Mouse (Mus musculus) induced T-regulatory cell, adult 2 months (primary cell): ENCODE data around the gene Wls.

Source experiments
- DNase-seq: peaks from one replicate; pipeline ENCODE4 v3.0.0-alpha.2; 2012; ENCODE audit warnings: low read depth

Gene Wls

DNA sequence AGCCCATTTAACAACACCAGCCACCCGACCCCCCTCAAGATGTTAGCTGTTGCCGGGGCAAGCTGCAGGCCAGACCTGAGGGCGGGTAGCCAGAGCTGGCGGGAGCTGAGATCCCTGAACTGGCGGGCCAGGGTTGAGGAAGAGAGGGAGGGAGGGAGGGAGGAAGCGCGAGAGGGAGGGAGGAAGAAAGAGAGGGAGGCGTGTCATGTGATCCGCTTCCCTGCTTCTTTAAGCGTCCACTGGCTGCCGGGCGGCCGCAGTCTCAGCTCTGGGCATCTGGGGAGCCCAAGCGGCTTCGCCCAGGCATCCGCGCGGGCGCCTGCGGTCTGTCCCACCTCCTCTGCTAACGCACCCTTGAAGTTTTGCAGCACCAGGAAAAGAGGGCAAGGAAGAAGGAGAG, at the start of gene Wls:
Gene Wls, plus strand, starts transcription at position 192 of the 400 bp plus-strand sequence.
- peak; percentile 53 for DNase-seq

DNA sequence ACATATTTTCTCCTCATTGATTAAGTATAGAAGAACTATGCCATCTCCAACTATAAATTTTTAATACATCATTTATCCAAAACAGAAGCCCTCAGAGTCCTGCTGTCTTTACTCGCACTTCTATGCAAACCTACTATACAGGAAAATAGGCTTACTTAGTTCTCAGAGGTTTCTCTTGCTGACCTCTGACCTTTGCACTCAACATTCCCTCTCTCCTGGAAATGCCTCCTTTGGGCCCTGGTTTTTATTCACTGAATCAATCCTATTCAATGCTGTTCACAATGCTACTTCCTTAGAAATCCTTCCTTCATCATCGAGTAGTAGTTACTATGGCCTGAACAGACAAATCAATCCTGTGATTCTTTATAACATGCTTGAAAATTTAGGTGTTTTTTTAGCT, 49.7 kb upstream of the Wls start:
- no peak for DNase-seq

DNA sequence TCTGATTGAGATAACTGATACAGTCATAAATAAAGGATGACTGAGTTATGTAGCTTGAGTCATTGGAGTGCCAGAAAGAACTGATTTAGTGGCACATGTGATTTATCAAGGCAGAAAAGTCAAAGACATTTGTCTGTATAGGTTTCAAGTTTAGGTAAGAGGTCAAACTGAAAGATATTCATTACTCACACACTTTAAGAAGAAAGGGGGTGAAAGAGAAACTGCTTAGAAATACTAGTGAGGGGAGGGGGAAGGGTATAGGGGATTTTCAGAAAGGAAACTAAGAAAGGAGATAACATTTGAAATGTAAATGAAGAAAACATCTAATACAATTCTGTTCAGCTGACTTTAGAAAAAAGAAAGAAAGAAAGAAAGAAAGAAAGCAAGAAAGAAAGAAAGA, 7.9 kb upstream of the Wls start:
- peak; percentile 47 for DNase-seq

DNA sequence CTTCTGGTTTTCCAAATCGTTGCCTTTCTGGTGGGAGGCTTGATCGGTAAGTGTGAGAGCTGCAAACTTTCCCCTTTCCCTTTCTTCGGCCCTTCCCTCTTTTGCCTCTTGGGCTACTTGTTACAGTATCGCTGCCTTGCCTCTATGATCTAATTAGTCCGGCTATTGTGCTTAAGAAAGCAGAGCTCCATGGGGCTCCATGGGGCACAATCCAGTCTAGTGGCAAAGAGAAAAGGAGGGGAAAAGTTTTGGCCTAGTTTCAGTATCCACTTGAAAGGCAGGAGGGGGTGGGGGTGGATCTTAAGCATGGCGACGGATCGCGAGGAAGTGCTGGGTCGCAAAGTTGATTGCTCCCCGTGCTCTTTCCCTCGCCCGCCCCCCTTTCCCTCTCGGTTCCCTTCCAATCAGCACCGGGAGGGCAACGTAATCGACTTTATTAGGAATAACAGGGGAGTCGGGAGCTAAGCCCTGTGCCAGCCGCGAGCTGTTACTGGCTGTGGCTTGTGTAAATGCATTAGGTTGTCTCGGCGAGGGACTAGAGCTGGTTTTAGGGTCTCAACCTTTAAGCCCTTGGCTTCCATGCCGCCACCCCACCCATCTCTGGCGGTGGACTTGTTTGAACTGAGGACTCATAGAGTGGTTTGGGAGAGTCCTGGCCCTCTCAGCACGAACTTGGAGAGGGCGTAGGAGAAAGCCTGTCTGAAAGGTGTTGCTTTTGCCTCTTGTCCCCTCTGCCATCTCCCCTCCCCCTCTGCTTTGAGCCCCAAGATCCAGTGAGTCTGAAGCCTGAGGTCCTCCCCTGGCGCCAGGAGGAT, 737 bp downstream of the Wls start:
- peak; percentile 69 for DNase-seq

DNA sequence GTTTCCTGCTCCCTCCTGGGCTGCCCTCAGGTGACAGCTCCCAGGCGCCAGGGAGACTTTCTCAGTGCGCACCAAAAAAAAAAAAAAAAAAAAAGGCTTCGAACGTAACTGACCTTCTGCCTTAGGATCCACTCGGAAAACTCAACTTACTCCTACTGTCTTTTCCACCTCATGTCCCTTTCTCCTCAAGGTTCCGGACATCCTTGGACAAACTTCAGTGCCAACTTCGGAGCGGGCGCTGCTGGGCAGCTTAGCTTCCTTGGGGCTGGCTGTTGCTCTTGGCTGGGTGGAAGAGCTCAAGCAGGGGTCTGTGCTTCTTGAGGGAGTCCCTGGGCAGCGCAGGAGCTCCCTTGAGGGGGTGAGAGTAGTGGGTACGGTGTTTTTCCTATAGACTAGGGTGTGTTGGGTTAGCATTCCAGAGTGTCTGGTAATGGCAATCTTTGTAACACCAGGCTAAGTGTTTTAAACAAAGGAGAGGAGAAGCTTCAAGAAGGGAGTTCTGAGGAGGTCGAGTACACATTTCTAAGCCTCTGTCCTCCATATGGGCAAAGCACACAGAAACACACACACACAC, 1.4 kb downstream of the Wls start:
- peak; percentile 44 for DNase-seq

DNA sequence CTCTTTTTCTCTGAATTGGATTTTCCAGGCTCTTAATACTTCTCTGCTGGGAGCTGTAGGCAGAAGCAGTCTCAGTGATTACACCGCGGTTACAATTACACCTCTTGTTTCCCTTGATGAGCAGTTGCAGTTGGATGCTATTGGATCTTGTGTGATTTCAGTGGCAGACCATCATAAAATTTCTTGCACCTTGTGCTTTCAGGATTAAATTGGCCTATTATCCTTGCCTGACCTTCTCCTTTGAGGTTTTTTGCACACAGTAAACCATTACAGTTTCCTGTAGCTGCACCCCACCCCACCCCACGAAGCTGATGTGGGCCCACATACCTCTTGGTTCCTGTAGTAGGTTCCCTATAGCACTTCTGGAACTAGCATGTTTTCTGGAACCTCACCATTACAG, 2.0 kb downstream of the Wls start:
- peak; percentile 48 for DNase-seq

DNA sequence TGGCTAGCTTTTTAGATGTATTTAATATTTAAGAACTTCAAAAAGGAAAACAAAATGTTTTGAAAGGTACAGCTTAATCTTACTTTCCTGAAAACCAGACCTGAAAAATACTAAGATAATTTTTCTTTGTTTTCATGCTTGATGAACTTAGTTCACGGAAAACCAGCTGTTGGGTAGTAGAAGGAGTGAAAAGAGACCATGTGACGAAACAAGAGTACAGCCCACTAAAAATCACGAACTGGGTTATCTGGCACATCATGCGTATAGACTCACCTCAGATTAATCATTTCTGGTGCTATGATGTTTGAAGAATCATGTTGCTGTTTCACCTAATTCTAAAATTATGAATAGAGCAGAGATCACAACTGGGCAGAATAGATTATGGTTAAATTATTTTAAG, 3.7 kb downstream of the Wls start:
- DNase-seq: no peak

DNA sequence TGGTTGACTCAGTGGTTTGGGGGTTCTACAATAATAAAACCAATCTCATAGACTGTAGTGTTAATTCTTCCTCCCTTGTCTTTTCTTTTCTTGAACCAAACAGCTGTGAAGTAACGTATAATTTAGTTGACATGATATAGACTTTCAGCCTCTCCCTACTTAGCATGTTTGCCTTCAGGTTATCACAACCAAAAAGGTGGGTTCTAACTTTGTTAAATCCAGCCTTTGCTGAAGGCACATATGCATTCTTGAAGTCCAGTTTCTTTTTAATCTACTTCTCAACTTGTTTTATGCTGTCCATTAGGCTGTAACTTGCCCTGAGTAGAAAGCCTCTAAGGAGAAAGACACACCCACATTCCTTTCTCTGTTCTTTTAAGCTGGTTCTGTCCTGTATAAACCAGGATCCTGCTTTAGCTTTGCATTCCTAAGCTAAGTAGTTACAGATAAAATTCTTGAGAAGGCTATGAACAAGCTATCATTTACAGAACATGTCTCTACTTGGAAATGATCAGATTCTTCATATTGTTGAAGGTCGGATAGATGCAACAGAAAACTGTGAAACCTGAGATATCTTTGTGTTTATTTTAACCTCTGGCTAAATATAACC, 8.0 kb downstream of the Wls start:
- DNase-seq: no peak

DNA sequence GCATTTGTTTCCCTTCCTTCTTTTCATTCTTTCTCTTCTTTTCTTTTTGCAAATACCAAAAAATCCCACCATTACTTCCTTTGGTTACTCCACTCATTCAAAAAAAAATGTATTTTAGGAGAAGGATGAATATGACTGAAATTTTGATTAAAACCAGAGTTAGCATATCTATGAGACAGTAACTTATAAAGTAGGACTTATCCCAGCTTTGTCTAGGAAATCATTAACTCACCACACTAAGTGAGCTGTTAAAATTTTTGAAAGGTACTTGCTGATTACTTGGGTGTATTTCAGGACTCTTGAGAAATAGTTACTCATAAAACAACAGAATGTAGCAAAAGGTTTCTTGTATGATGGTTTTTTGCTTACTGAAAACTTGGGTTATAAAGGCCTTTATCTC, 8.7 kb downstream of the Wls start:
- no peak for DNase-seq

DNA sequence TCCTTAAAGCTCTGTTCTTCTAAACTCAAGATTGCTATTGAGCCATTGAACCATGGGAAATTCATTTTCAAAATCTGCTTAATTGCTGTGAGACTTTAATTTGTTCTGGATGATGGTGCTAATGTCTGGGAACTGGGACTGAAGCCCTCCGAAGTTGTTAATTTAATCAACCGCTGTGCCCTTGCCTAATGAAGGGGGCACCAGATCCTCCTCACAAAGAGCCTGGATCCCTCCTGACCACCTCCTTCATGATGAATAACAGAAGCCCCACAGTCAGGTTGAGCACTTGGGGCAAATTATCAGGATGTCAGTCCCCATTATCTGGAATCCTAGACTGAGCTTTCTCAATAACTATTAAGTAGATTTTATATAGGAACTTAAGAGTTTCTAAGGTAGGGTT, 12.0 kb downstream of the Wls start:
- no peak for DNase-seq

DNA sequence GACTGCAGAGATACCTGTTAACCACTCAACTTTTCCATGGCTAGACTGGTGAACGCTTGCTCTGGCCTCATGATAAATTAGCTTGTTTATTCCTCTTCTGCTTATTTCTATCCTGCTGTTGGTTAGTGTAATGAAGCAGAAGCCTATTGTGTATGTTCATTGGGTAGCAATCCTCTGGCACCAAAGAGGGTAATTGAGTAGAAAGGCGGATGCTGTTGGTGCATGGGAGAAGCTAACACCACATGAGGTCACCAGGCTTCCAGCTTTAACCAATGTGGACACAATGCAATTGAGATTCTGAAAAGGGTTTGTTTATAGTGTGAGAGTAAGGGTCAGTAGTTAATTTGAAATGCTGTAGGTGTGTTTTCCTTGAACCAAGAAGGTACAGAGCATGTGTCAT, 12.5 kb downstream of the Wls start:
- no peak for DNase-seq

DNA sequence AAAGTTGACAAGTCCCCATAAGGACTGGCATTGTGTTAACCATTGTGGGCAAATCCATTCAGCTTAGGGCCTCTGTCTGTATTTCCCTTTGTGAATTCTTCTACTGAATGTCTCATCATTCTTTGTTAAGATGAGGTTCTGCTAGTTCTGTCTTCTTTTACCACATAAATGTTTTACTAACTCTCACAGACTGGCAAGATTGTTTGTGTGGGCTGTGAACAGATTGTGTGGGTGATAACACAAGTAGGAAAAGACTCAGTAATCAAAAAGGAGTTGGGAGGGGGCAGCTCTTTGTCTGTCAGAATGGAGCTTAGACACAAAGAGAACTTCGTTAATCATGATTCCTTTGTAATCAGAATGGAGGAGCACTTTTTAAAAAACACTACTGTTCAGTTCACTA, 17.6 kb downstream of the Wls start:
- DNase-seq: no peak

DNA sequence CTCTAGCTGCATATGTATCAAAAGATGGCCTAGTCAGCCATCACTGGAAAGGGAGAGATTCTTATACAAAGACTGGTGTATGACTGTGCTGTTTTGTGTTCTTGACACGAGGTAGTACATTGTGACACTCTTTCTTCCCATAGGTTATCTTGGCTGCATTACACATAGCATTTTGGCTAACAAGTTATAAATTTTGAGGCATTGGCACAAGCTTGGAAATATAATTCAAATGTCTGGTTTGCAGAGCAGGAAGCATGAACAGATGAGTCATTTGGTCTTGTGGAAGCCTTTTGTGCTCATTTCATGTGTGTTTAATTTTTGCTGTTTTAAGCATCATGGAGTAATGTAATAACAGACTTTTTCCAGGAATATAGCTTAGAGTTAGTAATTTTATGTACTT, 26.2 kb downstream of the Wls start:
- DNase-seq: no peak

DNA sequence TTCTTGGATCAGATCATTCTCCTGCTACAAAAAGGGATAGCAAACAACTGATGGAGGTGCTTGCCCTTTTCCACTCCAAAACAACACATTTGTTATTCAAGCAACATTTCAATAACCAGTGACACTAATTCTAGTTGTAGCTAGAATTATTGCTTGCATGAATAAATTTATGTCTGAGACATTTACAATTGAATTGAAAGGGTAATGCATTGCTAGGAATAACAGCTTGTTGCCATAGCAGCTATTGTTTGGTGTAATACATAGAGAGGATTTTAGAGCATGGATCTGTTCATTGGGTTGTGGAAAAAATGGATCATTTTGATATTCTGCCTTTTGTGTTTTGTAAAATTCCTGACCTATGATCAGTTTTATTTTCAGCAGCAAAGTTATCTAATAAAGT, 39.5 kb downstream of the Wls start:
- no peak for DNase-seq

DNA sequence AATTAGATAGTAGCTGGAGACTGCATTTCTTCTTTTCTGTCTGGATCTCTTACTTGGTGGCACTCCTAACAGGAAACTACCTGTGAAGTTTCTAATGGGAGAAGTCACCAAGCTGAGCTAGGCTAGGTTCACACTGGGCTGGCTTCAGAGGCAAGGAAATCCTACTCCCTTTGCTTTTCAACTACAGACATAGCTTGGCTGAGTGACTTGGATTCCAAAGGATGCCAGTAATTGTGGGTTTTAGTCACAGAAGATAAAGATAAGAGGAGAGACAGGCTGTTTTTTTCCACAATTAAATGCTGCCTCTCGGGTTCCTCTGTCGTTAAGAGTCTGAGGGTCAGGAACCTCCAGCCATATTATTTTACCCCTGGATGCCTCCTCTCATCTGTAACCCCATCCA, 43.9 kb downstream of the Wls start:
- DNase-seq: no peak

DNA sequence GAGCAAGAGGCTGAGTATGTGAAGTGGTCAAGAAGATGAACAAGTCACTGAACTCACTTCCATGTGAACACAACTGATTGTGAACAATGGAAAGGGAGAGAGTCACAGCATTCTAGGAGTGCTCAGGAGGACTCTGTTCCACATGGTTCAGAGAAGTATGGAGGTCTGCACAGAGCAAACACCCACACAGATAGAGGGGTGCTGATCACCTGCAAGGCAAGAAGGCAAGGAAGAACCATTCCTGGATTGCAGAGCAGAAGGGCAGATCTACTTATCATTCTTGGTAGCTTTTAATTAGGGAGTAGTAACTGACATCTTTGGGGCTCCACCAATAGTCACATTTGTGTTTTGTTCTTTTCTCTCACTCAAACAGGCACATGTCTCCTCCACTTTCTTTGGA, 45.3 kb downstream of the Wls start:
- DNase-seq: no peak

DNA sequence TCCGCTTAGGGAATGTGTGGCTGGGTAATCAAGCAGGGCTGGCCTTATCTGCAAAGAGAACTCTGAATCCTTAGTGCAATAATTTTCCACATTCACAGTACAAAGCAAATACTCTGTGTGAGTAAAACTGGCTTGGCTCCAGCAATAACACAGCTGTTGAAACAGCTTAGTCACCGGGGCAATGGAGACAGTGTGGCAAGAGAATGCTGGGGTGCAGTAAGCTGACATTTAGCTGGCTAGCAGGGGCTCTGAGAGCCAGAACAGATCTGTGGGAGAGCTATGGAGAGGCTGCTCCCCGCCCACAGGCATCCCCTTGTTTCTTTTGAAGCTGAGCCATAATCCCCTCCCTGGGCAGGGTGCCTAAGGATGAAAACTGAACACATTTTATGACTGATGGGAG, 45.8 kb downstream of the Wls start:
- no peak for DNase-seq

DNA sequence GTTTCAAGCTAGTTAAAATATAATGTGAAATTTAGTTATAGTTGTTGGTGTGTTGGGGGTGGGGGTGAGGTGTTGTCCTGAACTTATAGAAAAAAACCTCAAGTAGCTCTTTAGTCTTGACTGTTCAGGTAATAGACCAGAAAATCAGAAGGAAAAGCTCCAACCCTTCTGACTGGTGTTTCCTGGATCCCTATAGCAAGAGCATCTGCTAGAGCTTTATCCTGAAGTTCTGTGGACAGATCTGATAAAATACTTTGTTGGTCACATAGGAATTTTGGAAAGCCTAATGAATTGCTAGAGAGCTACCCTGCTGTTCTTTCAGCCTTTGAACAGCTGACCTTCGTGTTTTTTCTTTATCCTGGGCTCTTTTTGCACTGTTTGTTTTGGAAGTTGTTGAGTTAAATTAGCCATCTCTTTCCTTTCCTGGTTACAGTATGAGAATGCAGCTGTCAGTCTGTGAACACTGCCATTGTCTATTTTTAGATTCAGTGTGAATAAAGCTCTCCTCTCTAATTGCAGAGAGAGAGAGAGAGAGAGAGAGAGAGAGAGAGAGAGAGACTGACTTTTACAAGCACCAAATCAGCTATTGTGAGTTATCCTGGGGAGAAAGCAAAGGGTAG, 46.4 kb downstream of the Wls start:
- no peak for DNase-seq

DNA sequence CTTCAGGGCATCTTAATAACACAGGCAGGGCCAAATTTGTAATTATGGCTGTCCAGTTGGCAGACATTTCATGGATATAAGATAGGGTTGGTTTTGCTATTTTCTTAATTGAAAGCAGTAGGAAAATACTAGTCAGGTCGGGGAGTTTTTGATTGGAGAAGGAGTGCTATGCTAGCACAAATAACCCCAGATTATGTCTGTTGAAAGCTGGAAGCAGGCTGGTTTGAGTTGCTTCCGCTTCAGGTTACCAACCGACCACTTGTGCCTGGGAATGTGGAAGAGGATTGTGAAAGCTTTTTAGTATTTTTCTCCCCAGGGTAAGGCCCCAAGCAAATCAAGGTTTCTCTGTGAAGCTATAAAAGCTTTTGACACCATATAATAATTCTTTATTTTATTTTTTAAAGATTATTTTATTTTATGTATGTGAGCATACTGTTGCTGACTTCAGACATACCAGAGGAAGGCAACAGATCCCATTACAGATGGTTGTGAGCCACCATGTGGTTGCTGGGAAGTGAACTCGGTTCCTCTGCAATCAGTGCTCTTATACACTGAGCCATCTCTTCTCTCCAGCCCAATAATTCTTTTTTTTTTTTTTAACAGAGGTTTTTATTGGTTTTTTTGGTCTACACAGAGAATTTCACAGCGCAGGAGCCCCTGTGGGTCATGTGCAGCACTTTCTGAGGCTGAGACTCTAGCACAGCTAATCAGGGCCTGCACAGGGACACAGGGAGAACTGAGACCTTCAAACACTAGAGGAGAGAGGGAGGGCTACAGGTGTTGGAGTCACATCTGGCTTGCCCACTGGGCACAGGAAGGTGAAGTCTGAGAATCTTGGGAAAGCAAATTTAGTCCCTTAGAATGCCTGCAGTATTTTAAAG, 50.9 kb downstream of the Wls start:
- no peak for DNase-seq

DNA sequence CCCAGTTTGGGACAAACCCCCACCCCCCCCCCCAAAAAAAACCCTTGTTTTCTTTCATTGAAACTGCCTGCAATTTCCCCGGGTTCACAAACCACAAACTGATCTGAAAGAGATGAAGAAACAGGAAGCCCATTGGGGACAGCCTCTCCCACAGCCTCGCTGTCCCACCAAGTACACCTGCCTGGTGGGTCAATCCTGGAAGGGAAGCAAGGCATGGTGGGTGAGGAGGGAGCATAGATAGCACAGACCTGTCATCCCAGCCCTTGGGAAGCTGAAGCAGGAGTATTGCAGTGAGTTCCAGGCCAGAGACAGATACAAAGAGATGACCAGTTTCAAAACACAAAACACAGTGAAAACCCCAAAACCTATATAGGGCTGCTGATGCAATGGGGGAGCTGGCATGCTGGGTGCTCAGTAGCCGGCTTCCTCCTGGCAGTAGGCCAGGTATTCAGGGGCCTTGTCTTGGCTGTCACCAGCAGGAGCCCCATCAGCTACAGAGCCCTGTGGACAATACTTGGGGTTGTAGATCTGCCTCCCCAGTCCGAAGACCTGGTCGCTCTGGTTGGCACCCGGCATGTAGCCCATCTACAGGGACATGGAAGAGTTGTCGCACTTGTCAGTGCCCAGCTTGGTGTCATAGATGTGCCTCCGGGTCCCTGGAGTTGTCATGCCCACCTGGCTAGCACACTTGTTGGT, 51.7 kb downstream of the Wls start:
- DNase-seq: peak; percentile 4

DNA sequence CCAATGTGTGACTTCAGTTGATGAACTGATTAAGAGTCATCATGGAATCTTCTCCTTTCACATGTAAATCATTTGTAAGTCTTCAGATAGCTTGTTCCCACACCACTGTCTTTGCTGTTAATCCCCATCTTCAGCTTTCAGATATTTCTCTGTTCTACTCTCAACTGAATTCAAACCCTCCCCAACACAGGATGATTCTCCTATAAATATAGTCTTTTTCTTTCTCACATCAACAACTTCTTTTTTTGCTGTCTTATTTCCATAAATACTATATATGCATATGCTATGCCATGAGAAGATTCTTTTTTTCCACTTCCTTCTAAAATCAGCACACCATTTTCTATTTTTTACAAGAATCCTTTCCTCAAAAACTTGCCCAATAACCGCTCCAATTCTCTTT, 67.9 kb downstream of the Wls start:
- no peak for DNase-seq
